Mouse (Mus musculus): ENCODE measurements around the gene Psmd7. TPM values are rescaled to one million over a fixed set of nuclear protein-coding genes. Genes with fewer than 3 reads are reported as not detected.

The Psmd7 gene
- total and polyA plus RNA-seq, 2 experiments from 2014 or later, result 41.9 to 263 TPM

- TF ChIP-seq CTCF (IDR thresholded peaks at IDR 0.05; ENCODE audit: low read depth), result no peak
- Histone ChIP-seq H3K4me1 (ENCODE audit: insufficient read depth) (no peaks in the 10 kb centered on the region), H3K4me3 (ENCODE audit: low read depth, low read length) (no peak overlapping the region), H3K9me3 (ENCODE audit: low read length) (no peaks in the 10 kb centered on the region), H3K27ac (ENCODE audit: low read depth, low read length) (no peak overlapping the region), H3K36me3 (ENCODE audit: insufficient read depth) (no peaks in the 10 kb centered on the region), H3K9ac (no peak overlapping the region), H3K4me2 (ENCODE audit: low read depth) (no peak overlapping the region), H3K27me3 (ENCODE audit: insufficient read depth, low read length) (no peaks in the 10 kb centered on the region)
- 92% methylated on average over 7 of the region's 7 CpGs for WGBS
- no peak for ATAC-seq
- no peak for DNase-seq
These were observed 16.7 kb downstream of the Psmd7 start for GRCm38 (mm10) chr8:107571486-107572135.

- WGBS, result 92% methylated on average over 2 of the region's 2 CpGs
These were observed 17.2 kb downstream of the Psmd7 start for GRCm38 (mm10) chr8:107571046-107571445.

GRCm38 (mm10) chr8:107562164-107562563 lies 26.1 kb downstream of the Psmd7 start:
- H3K27ac ChIP-seq (ENCODE audit: low read depth, low read length), result no peak overlapping the region
- H3K4me3 ChIP-seq (ENCODE audit: low read depth, low read length), result no peak overlapping the region
- no peak for ATAC-seq
- DNase-seq, result no peak
- no peaks in the 10 kb centered on the region for H3K9me3 ChIP-seq (ENCODE audit: low read length)
- 82% methylated on average over 9 of the region's 9 CpGs for WGBS
- no peaks in the 10 kb centered on the region for H3K4me1 ChIP-seq (ENCODE audit: insufficient read depth)
- no peak overlapping the region for H3K4me2 ChIP-seq (ENCODE audit: low read depth)
- TF ChIP-seq CTCF (IDR thresholded peaks at IDR 0.05; ENCODE audit: low read depth), result no peak
- H3K9ac ChIP-seq, result no peak overlapping the region
- H3K27me3 ChIP-seq (ENCODE audit: insufficient read depth, low read length), result no peaks in the 10 kb centered on the region
- peaks cover 6% of the 10 kb centered on the region; the same call in 1 of the 2 replicates for H3K36me3 ChIP-seq (ENCODE audit: insufficient read depth)

More at GRCm38 (mm10) chr8:107571046-107571445, 17.2 kb downstream of the Psmd7 start:
- Histone ChIP-seq H3K36me3 (ENCODE audit: insufficient read depth) (no peaks in the 10 kb centered on the region), H3K4me1 (ENCODE audit: insufficient read depth) (no peaks in the 10 kb centered on the region), H3K9ac (no peak overlapping the region), H3K9me3 (ENCODE audit: low read length) (no peaks in the 10 kb centered on the region), H3K4me3 (ENCODE audit: low read depth, low read length) (no peak overlapping the region), H3K4me2 (ENCODE audit: low read depth) (no peak overlapping the region), H3K27me3 (ENCODE audit: insufficient read depth, low read length) (no peaks in the 10 kb centered on the region), H3K27ac (ENCODE audit: low read depth, low read length) (no peak overlapping the region)
- ATAC-seq (no peak), DNase-seq (no peak)
- no peak for TF ChIP-seq CTCF (IDR thresholded peaks at IDR 0.05; ENCODE audit: low read depth)

GRCm38 (mm10) chr8:107560820-107561536 lies 27.3 kb downstream of the Psmd7 start:
- TF ChIP-seq CTCF (IDR thresholded peaks at IDR 0.05; ENCODE audit: low read depth), result no peak
- Histone ChIP-seq H3K4me2 (ENCODE audit: low read depth) (no peak overlapping the region), H3K27me3 (ENCODE audit: insufficient read depth, low read length) (no peaks in the 10 kb centered on the region), H3K4me3 (ENCODE audit: low read depth, low read length) (no peak overlapping the region), H3K9me3 (ENCODE audit: low read length) (no peaks in the 10 kb centered on the region), H3K9ac (no peak overlapping the region), H3K27ac (ENCODE audit: low read depth, low read length) (no peak overlapping the region), H3K36me3 (ENCODE audit: insufficient read depth) (peaks cover 13% of the 10 kb centered on the region; the same call in 1 of the 2 replicates), H3K4me1 (ENCODE audit: insufficient read depth) (no peaks in the 10 kb centered on the region)
- no peak for ATAC-seq
- 70% methylated on average over 16 of the region's 16 CpGs for WGBS
- DNase-seq, result no peak

GRCm38 (mm10) chr8:107556511-107556936 lies 31.7 kb downstream of the Psmd7 start:
- Histone ChIP-seq H3K4me3 (ENCODE audit: low read depth, low read length) (no peak overlapping the region), H3K36me3 (ENCODE audit: insufficient read depth) (peaks cover 31% of the 10 kb centered on the region; the same call in 1 of the 2 replicates), H3K9me3 (ENCODE audit: low read length) (no peaks in the 10 kb centered on the region), H3K9ac (no peak overlapping the region), H3K4me1 (ENCODE audit: insufficient read depth) (no peaks in the 10 kb centered on the region), H3K27ac (ENCODE audit: low read depth, low read length) (no peak overlapping the region), H3K4me2 (ENCODE audit: low read depth) (no peak overlapping the region), H3K27me3 (ENCODE audit: insufficient read depth, low read length) (no peaks in the 10 kb centered on the region)
- DNase-seq (no peak), ATAC-seq (peak; percentile 63)
- TF ChIP-seq CTCF (IDR thresholded peaks at IDR 0.05; ENCODE audit: low read depth), result no peak
- 40% methylated on average over 12 of the region's 12 CpGs for WGBS

GRCm38 (mm10) chr8:107555231-107555630 lies 33.0 kb downstream of the Psmd7 start:
- DNase-seq (no peak), ATAC-seq (no peak)
- Histone ChIP-seq H3K4me3 (ENCODE audit: low read depth, low read length) (no peak overlapping the region), H3K36me3 (ENCODE audit: insufficient read depth) (peaks cover 37% of the 10 kb centered on the region; the same call in 1 of the 2 replicates), H3K9me3 (ENCODE audit: low read length) (no peaks in the 10 kb centered on the region), H3K4me1 (ENCODE audit: insufficient read depth) (no peaks in the 10 kb centered on the region), H3K4me2 (ENCODE audit: low read depth) (no peak overlapping the region), H3K27ac (ENCODE audit: low read depth, low read length) (no peak overlapping the region), H3K9ac (no peak overlapping the region), H3K27me3 (ENCODE audit: insufficient read depth, low read length) (no peaks in the 10 kb centered on the region)
- 94% methylated on average over 10 of the region's 10 CpGs for WGBS
- no peak for TF ChIP-seq CTCF (IDR thresholded peaks at IDR 0.05; ENCODE audit: low read depth)

- 42% methylated on average over 6 of the region's 6 CpGs for WGBS
- no peaks in the 10 kb centered on the region for H3K4me1 ChIP-seq (ENCODE audit: insufficient read depth)
- TF ChIP-seq CTCF (IDR thresholded peaks at IDR 0.05; ENCODE audit: low read depth), result no peak
- H3K9ac ChIP-seq, result no peak overlapping the region
- no peak overlapping the region for H3K4me3 ChIP-seq (ENCODE audit: low read depth, low read length)
- H3K27ac ChIP-seq (ENCODE audit: low read depth, low read length), result no peak overlapping the region
- H3K36me3 ChIP-seq (ENCODE audit: insufficient read depth), result peaks cover 45% of the 10 kb centered on the region; the same call in 1 of the 2 replicates
- H3K9me3 ChIP-seq (ENCODE audit: low read length), result no peaks in the 10 kb centered on the region
- no peak for DNase-seq
- no peak overlapping the region for H3K4me2 ChIP-seq (ENCODE audit: low read depth)
- ATAC-seq, result no peak; the same call in 1 of the 2 replicates
- H3K27me3 ChIP-seq (ENCODE audit: insufficient read depth, low read length), result no peaks in the 10 kb centered on the region
These were observed 36.0 kb downstream of the Psmd7 start for GRCm38 (mm10) chr8:107552234-107552633.

Measured in forebrain, postnatal 0 days (tissue).